ENCODE assay signal across 19 mouse cellular contexts in genomic region chr3:51952267-51952666, GRCm38 (mm10).
DNase-seq lines count a peak whose midpoint lies in the region; ATAC-seq and TF ChIP-seq lines count a peak whose summit lies in the region.
"Had no signal": no experiment of that assay in that cellular context is flagged by ENCODE, and none has a peak within 500 bp of the region (broad histone marks: within the 10 kb centered on the region; RNA-seq: fewer than 3 reads in every experiment).

No protein-coding gene starts in this region.

- TF ChIP-seq CTCF in lung, embryonic 14.5 days (IDR thresholded peaks at IDR 0.05; ENCODE audit: low read depth), result no peak
- TF ChIP-seq CTCF in hindbrain, postnatal 0 days (IDR thresholded peaks at IDR 0.05; ENCODE audit: low read depth), result no peak
- no peak for TF ChIP-seq CTCF in midbrain, postnatal 0 days (IDR thresholded peaks at IDR 0.05)

- no peak for DNase-seq in lung, embryonic 14.5 days
- DNase-seq in lung, postnatal 25 days (ENCODE audit: low spot score), result no peak
- DNase-seq in ES-CJ7 (ENCODE audit: low read depth, low spot score), result peak; percentile 22
- DNase-seq in hindbrain, postnatal 0 days (ENCODE audit: low spot score), result no peak
- no peak for DNase-seq in midbrain, postnatal 0 days (ENCODE audit: low spot score)
- no peak for DNase-seq in gastrocnemius, postnatal 14 days
- DNase-seq in thymus, postnatal 36 days, result no peak
- DNase-seq in liver, result no peak
- DNase-seq: cerebellum, adult 9-11 months; embryo, embryonic 11 days; gastrocnemius, postnatal 10 days; layer of hippocampus, postnatal 36 days; left cerebral cortex, postnatal 4 days; lung, postnatal 14 days; right cerebral cortex, postnatal 25 days; thymus, postnatal 14 days had no signal

- peak overlapping the region; percentile 49; the same call in 1 of the 2 replicates for H3K4me2 ChIP-seq in lung, embryonic 14.5 days
- no peak overlapping the region for H3K4me2 ChIP-seq in hindbrain, postnatal 0 days (ENCODE audit: low read depth, low read length)
- H3K4me2 ChIP-seq in midbrain, postnatal 0 days (ENCODE audit: low read depth, low read length, poor library complexity, severe bottlenecking), result no peak overlapping the region

- ATAC-seq in lung, embryonic 14.5 days (ENCODE audit: insufficient read depth), result peak; percentile 42; the same call in 1 of the 2 replicates
- 0 out of 2 replicates have a peak, but pooled peaks have one; percentile 50 for ATAC-seq in hindbrain, postnatal 0 days
- ATAC-seq in midbrain, postnatal 0 days (ENCODE audit: low FRiP score), result peak; percentile 52
- ATAC-seq: Patski had no signal

- intact Hi-C loops in gastrocnemius, postnatal 14 days (cut with DNase I; ENCODE audit: low total_unique reads), result no loop called here

- H3K27me3 ChIP-seq in lung, embryonic 14.5 days (ENCODE audit: insufficient read depth, low read length), result no peaks in the 10 kb centered on the region
- H3K27me3 ChIP-seq in hindbrain, postnatal 0 days (ENCODE audit: insufficient read depth, low read length), result no peaks in the 10 kb centered on the region
- no peaks in the 10 kb centered on the region for H3K27me3 ChIP-seq in midbrain, postnatal 0 days (ENCODE audit: insufficient read depth, low read length)
- H3K27me3 ChIP-seq: embryonic facial prominence, embryonic 15.5 days; Patski had no signal

- no peaks in the 10 kb centered on the region for H3K36me3 ChIP-seq in lung, embryonic 14.5 days (ENCODE audit: insufficient read depth)
- H3K36me3 ChIP-seq in hindbrain, postnatal 0 days (ENCODE audit: insufficient read depth, low read length), result no peaks in the 10 kb centered on the region
- H3K36me3 ChIP-seq in midbrain, postnatal 0 days (ENCODE audit: insufficient read depth, low read length), result no peaks in the 10 kb centered on the region
- H3K36me3 ChIP-seq: embryonic facial prominence, embryonic 15.5 days; forebrain, embryonic 10.5 days had no signal

- no peaks in the 10 kb centered on the region for H3K9me3 ChIP-seq in lung, embryonic 14.5 days (ENCODE audit: low read depth, low read length)
- H3K9me3 ChIP-seq in hindbrain, postnatal 0 days (ENCODE audit: low read length), result no peaks in the 10 kb centered on the region
- H3K9me3 ChIP-seq in midbrain, postnatal 0 days (ENCODE audit: low read length), result no peaks in the 10 kb centered on the region
- H3K9me3 ChIP-seq: embryonic facial prominence, embryonic 15.5 days; forebrain, embryonic 10.5 days had no signal

- peaks cover 6% of the 10 kb centered on the region; the same call in 1 of the 2 replicates for H3K4me1 ChIP-seq in lung, embryonic 14.5 days (ENCODE audit: insufficient read depth)
- peaks cover 1% of the 10 kb centered on the region; the same call in 1 of the 2 replicates for H3K4me1 ChIP-seq in hindbrain, postnatal 0 days (ENCODE audit: insufficient read depth, low read length)
- H3K4me1 ChIP-seq in midbrain, postnatal 0 days (ENCODE audit: insufficient read depth, low read length), result no peaks in the 10 kb centered on the region

- no peak overlapping the region for H3K4me3 ChIP-seq in lung, embryonic 14.5 days (ENCODE audit: low read depth, low read length)
- no peak overlapping the region for H3K4me3 ChIP-seq in hindbrain, postnatal 0 days (ENCODE audit: low read length)
- H3K4me3 ChIP-seq in midbrain, postnatal 0 days (ENCODE audit: low read depth, low read length), result no peak overlapping the region
- H3K4me3 ChIP-seq: embryonic facial prominence, embryonic 15.5 days; forebrain, embryonic 10.5 days had no signal

- H3K27ac ChIP-seq in lung, embryonic 14.5 days (ENCODE audit: low read depth), result no peak overlapping the region
- no peak overlapping the region for H3K27ac ChIP-seq in hindbrain, postnatal 0 days
- H3K27ac ChIP-seq in midbrain, postnatal 0 days (ENCODE audit: low read depth, low read length), result peak overlapping the region; percentile 12; the same call in 1 of the 2 replicates
- H3K27ac ChIP-seq: embryonic facial prominence, embryonic 15.5 days had no signal

- no peak overlapping the region for H3K9ac ChIP-seq in lung, embryonic 14.5 days
- no peak overlapping the region for H3K9ac ChIP-seq in hindbrain, postnatal 0 days (replicated peaks; ENCODE audit: low read length)
- no peak overlapping the region for H3K9ac ChIP-seq in midbrain, postnatal 0 days (replicated peaks; ENCODE audit: low read length, poor library complexity, severe bottlenecking)
- H3K9ac ChIP-seq: embryonic facial prominence, embryonic 15.5 days had no signal

- WGBS in lung, embryonic 14.5 days, result 64% methylated on average over 9 of the region's 9 CpGs
- WGBS in hindbrain, postnatal 0 days, result 85% methylated on average over 9 of the region's 9 CpGs
- 87% methylated on average over 9 of the region's 9 CpGs for WGBS in midbrain, postnatal 0 days
